8 mouse cellular contexts compared by ENCODE assay signal in the genomic region with DNA sequence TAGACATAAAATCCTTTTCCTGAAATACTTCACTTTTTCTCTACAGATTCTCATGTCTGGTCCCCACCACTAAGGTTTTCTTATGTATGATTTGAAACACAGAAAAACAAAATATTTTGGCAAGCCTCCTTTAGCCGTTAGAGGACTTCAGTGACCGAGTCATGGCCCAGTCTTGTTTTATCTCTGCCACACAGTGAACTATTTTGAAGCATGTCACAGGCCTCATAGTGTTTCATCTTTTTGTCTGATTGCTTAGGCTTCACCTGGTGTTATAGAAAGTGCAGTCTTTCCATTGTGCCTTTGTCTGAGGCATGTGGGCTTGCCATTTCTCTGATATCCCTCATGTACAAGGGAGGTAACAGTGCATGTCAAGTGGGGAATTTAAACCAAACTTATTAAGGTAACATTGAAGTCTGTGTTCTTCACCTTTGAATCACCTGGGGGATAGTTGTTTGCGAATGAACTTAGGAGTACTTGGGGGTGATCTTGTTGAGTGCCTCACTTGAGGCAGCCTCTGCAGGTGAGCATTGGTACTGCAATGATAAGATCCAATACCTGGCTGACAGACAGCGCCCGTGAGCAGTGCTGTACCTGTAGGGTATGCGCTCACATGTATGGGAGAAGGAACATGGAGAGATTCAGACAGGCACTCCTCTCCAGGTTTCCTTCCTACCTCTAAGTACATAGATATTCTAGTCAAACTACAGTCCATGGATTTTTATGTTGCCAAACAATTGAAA. TPM values are rescaled to one million over a fixed set of nuclear protein-coding genes. Genes with fewer than 3 reads are reported as not detected.
DNase-seq lines count a peak whose midpoint lies in the region; ATAC-seq and TF ChIP-seq lines count a peak whose summit lies in the region.

No protein-coding gene starts in this region.

- in situ Hi-C loops in CH12.LX (cut with MboI; ENCODE audit: low pct_ligation_motif_present, low pct_unique_long_range_greater_than_20kb, low sequenced_read_pairs), result no loop called here

- no peaks in the 10 kb centered on the region for H3K79me2 ChIP-seq in CH12.LX (replicated peaks; ENCODE audit: control insufficient read depth, extremely low read depth, insufficient read depth, poor library complexity, severe bottlenecking)

- no peak for TF ChIP-seq POLR2A in CH12.LX (IDR thresholded peaks at IDR 0.05; ENCODE audit: low read depth, low read length)

- peak; percentile 48 to 65 for TF ChIP-seq CTCF in CH12.LX (conservative IDR thresholded peaks at IDR 0.05 in 1 of 2, IDR thresholded peaks at IDR 0.05 in 1 of 2; ENCODE audit: low read depth in 2 of 2, low read length in 2 of 2)

- H3K4me1 ChIP-seq in CH12.LX (ENCODE audit: control insufficient read depth in 1 of 2, insufficient read depth in 2 of 2), result no peaks in the 10 kb centered on the region

- no peak overlapping the region for H3K9ac ChIP-seq in CH12.LX (ENCODE audit: insufficient read depth, low read depth)

- no peak overlapping the region for H3K4me2 ChIP-seq in CH12.LX (ENCODE audit: insufficient read depth, low read depth, poor library complexity, severe bottlenecking)

- TF ChIP-seq RAD21 in CH12.LX (IDR thresholded peaks at IDR 0.05; ENCODE audit: low read depth, low read length), result no peak; the same call in 1 of the 2 replicates

- peak; percentile 88 for ATAC-seq in megakaryocyte, adult 5-6 weeks (ENCODE audit: poor library complexity, severe bottlenecking)

- H3K4me3 ChIP-seq in CH12.LX (replicated peaks in 1 of 3; ENCODE audit: low read depth in 2 of 3, low read length in 2 of 3, poor library complexity in 1 of 3), result no peak overlapping the region

- H3K27ac ChIP-seq in CH12.LX (ENCODE audit: insufficient read depth, low read depth), result no peak overlapping the region

- no peaks in the 10 kb centered on the region for H3K27me3 ChIP-seq in CH12.LX (replicated peaks)

- DNase-seq in heart, postnatal 4 days, result peak; percentile 10
- no peak for DNase-seq in heart, adult 9 months (ENCODE audit: low spot score in 2 of 2)
- DNase-seq in CH12.LX (ENCODE audit: extremely low read depth), result peak; percentile 24
- DNase-seq in embryo, embryonic 11 days, result peak; percentile 28
- no peak for DNase-seq in right cerebral cortex, adult 18-20 months
- DNase-seq in left cerebral cortex, adult 9 months (ENCODE audit: low spot score in 2 of 2), result no peak
- no peak for DNase-seq in layer of hippocampus, postnatal 25 days (ENCODE audit: extremely low spot score in 1 of 2, low spot score in 1 of 2)

- H3K9me3 ChIP-seq in CH12.LX (replicated peaks; ENCODE audit: low read length), result no peaks in the 10 kb centered on the region

- H3K36me3 ChIP-seq in CH12.LX (replicated peaks in 1 of 2; ENCODE audit: control insufficient read depth in 1 of 2, insufficient read depth in 1 of 2, low read length in 1 of 2), result peaks cover 2 to 48% of the 10 kb centered on the region in 2 experiments

- dilution Hi-C loops in CH12.LX (cut with MboI; ENCODE audit: extremely low pct_ligation_motif_present, extremely low pct_unique_long_range_greater_than_20kb, low sequenced_read_pairs), result no loop called here

- TF ChIP-seq EP300 in CH12.LX (IDR thresholded peaks at IDR 0.05; ENCODE audit: low read length), result no peak

TF ChIP-seq in CH12.LX, 34 proteins besides CTCF, POLR2A, EP300 and RAD21:
- TF ChIP-seq MAFK (IDR thresholded peaks at IDR 0.05; ENCODE audit: insufficient replicate concordance, low read length) (no peak), GABPA (IDR thresholded peaks at IDR 0.05; ENCODE audit: insufficient replicate concordance, low read depth, low read length) (no peak), ELF1 (IDR thresholded peaks at IDR 0.05; ENCODE audit: low read depth, low read length) (no peak), SIN3A (IDR thresholded peaks at IDR 0.05; ENCODE audit: low read length) (no peak), MAZ (IDR thresholded peaks at IDR 0.05; ENCODE audit: low read depth, low read length) (no peak), PAX5 (IDR thresholded peaks at IDR 0.05; ENCODE audit: low read length) (no peak), JUND (conservative IDR thresholded peaks at IDR 0.05; ENCODE audit: low read depth, low read length) (no peak), MEF2A (IDR thresholded peaks at IDR 0.05; ENCODE audit: borderline replicate concordance, low read depth, low read length) (no peak), POLR2AphosphoS2 (IDR thresholded peaks at IDR 0.05; ENCODE audit: low read depth, low read length) (no peak), MYC (IDR thresholded peaks at IDR 0.05; ENCODE audit: low read depth, low read length) (no peak), ZNF384 (IDR thresholded peaks at IDR 0.05; ENCODE audit: low read depth, low read length) (no peak), RCOR1 (conservative IDR thresholded peaks at IDR 0.05; ENCODE audit: low read depth, low read length) (no peak), USF2 (conservative IDR thresholded peaks at IDR 0.05; ENCODE audit: low read depth, low read length) (no peak), MXI1 (IDR thresholded peaks at IDR 0.05; ENCODE audit: low read depth, low read length) (no peak), ZKSCAN1 (IDR thresholded peaks at IDR 0.05; ENCODE audit: borderline replicate concordance, low read depth, low read length) (no peak), UBTF (IDR thresholded peaks at IDR 0.05; ENCODE audit: low read depth, low read length) (no peak)

RNA-seq across cellular contexts. Expression of gene Thoc7, which starts 57.7 kb away (rescaled TPM):
- total RNA-seq in heart, postnatal 4 days (2021), result 100 to 1,000 TPM; 133 to 142 TPM
- 98.6 and 104 TPM in 2 replicates for total RNA-seq in CH12.LX (2012; rRNA removed)
- total RNA-seq in CH12.LX (2014; rRNA removed), result 209 and 218 TPM in 2 replicates
- 162 and 209 TPM in 2 replicates for polyA plus RNA-seq in CH12.LX (2012; ENCODE audit: insufficient read length, low read depth)
- 200 and 258 TPM in 2 replicates for total RNA-seq in megakaryocyte, adult 5-6 weeks (2015)
- total RNA-seq in megakaryocyte, adult 5-6 weeks (2017), result 223 and 268 TPM in 2 replicates
- total RNA-seq in layer of hippocampus, postnatal 25 days (2021), result 100 to 1,000 TPM; 103 to 107 TPM

RNA-seq across cellular contexts. Expression of gene Atxn7, which starts 58.1 kb away (rescaled TPM):
- total RNA-seq in heart, postnatal 4 days (2021), result 10 to 100 TPM; 17.2 to 22.8 TPM
- total RNA-seq in CH12.LX (2012; rRNA removed) (2.0 and 2.3 TPM in 2 replicates), CH12.LX (2014; rRNA removed) (2.1 and 2.7 TPM in 2 replicates)
- polyA plus RNA-seq in CH12.LX (2012; ENCODE audit: insufficient read length, low read depth), result 5.6 and 6.6 TPM in 2 replicates
- 20.1 and 23.6 TPM in 2 replicates for total RNA-seq in megakaryocyte, adult 5-6 weeks (2015)
- total RNA-seq in megakaryocyte, adult 5-6 weeks (2017), result 21.3 and 21.5 TPM in 2 replicates
- total RNA-seq in layer of hippocampus, postnatal 25 days (2021), result 10 to 100 TPM; 22.1 to 29.4 TPM

Comparison
In these comparisons a context has a peak if more than half of its experiments do, and no peak if none do; other contexts are left out.
1. DNase-seq: peak in heart, postnatal 4 days (single experiment), CH12.LX (single experiment) and embryo, embryonic 11 days (single experiment); none in heart, adult 9 months (0 of 2), right cerebral cortex, adult 18-20 months (single experiment), left cerebral cortex, adult 9 months (0 of 2) and layer of hippocampus, postnatal 25 days (0 of 2).
2. RNA of gene Atxn7, which starts 58.1 kb away (total RNA-seq): 22.1 to 29.4 TPM in layer of hippocampus, postnatal 25 days, 20.1 to 23.6 TPM in megakaryocyte, adult 5-6 weeks and 17.2 to 22.8 TPM in heart, postnatal 4 days; 2.0 to 2.7 TPM in CH12.LX; every median in the first group is over 4 times any median in the second.